Mouse (Mus musculus): ENCODE data around the gene Chrne.

Chrne gene

DNA sequence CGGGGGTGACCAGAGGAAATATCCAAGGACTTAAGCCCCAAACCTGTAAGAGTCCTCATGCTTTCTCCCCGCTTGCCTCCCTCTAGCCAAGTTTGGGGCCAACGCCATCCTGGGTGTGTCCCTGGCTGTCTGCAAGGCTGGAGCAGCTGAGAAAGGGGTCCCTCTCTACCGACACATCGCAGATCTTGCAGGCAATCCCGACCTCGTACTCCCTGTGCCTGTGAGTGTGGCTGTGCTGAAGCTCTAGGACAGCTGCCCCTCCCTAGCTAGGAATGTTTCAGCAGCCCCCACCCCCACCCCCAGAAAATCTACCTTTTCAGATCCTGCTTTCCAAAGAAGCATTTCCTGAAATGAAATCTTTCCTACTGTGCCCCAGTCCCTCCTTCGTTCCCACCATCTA, 39.9 kb upstream of the Chrne start:
- 0 out of 2 replicates have a peak overlapping the region, but pooled peaks have one; percentile 32 for H3K4me3 ChIP-seq (replicated peaks; ENCODE audit: low read length)
- TF ChIP-seq NANOG (IDR thresholded peaks at IDR 0.05; ENCODE audit: borderline replicate concordance, low read length) (no peak), POU5F1 (IDR thresholded peaks at IDR 0.05; ENCODE audit: borderline replicate concordance, low read length) (no peak), CTCF (conservative IDR thresholded peaks at IDR 0.05; ENCODE audit: low read length) (no peak)
- H3K4me1 ChIP-seq (replicated peaks; ENCODE audit: low read depth, low read length) = peaks cover 63% of the 10 kb centered on the region
- H3K27me3 ChIP-seq (ENCODE audit: insufficient read depth, low read length) = peaks cover 5% of the 10 kb centered on the region; the same call in 1 of the 2 replicates
- peaks cover 34% of the 10 kb centered on the region for H3K36me3 ChIP-seq (ENCODE audit: insufficient read depth, low read length)
- H3K9me3 ChIP-seq (ENCODE audit: low read length) = no peaks in the 10 kb centered on the region

DNA sequence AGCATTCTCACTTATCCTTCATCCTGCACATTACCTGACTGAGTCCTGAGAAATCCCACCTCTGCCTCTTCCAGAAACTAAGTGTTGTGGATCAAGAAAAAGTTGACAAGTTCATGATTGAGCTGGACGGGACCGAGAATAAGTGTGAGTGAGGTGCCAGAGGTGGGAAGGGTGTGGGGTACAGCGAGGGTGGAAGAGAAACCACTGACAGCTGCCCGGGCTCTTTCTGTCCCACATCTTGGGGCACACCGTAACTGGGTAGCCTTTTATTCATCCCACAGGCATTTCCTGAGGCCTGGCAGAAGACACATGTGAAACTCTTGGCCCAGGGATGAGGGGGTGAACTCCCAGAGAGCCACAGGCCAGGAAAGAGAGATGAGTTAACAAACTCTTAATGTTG, 39.5 kb upstream of the Chrne start:
- TF ChIP-seq NANOG (IDR thresholded peaks at IDR 0.05; ENCODE audit: borderline replicate concordance, low read length) (no peak), CTCF (conservative IDR thresholded peaks at IDR 0.05; ENCODE audit: low read length) (no peak), POU5F1 (IDR thresholded peaks at IDR 0.05; ENCODE audit: borderline replicate concordance, low read length) (no peak)
- H3K4me3 ChIP-seq (replicated peaks; ENCODE audit: low read length) = 0 out of 2 replicates have a peak overlapping the region, but pooled peaks have one; percentile 32
- H3K36me3 ChIP-seq (ENCODE audit: insufficient read depth, low read length) = peaks cover 32% of the 10 kb centered on the region
- peaks cover 63% of the 10 kb centered on the region for H3K4me1 ChIP-seq (replicated peaks; ENCODE audit: low read depth, low read length)
- peaks cover 5% of the 10 kb centered on the region; the same call in 1 of the 2 replicates for H3K27me3 ChIP-seq (ENCODE audit: insufficient read depth, low read length)
- peaks cover 3% of the 10 kb centered on the region for H3K9me3 ChIP-seq (ENCODE audit: low read length)

DNA sequence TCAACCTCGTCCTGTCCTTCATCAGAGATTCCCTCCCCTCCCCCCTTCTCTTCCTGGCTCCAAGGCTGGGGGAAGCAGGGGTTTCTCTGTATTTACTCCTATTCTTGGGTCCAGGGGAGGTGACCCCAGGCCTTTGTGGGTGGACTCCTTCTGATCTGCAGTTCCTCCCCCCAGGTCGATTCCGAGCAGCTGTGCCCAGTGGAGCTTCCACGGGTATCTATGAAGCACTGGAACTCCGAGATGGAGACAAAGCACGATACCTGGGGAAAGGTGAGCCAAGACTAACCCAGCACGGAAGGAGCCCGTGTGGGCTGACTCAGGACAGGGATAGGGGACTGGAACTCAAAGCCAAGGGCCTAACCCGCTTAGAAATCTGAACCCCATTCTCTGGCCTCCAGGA, 39.0 kb upstream of the Chrne start:
- H3K9me3 ChIP-seq (ENCODE audit: low read length) = peaks cover 8% of the 10 kb centered on the region
- H3K4me1 ChIP-seq (replicated peaks; ENCODE audit: low read depth, low read length) = peaks cover 62% of the 10 kb centered on the region
- peaks cover 5% of the 10 kb centered on the region; the same call in 1 of the 2 replicates for H3K27me3 ChIP-seq (ENCODE audit: insufficient read depth, low read length)
- H3K36me3 ChIP-seq (ENCODE audit: insufficient read depth, low read length) = peaks cover 32% of the 10 kb centered on the region
- TF ChIP-seq CTCF (conservative IDR thresholded peaks at IDR 0.05; ENCODE audit: low read length) (no peak), NANOG (IDR thresholded peaks at IDR 0.05; ENCODE audit: borderline replicate concordance, low read length) (no peak), POU5F1 (IDR thresholded peaks at IDR 0.05; ENCODE audit: borderline replicate concordance, low read length) (no peak)
- peak overlapping the region; percentile 26 for H3K4me3 ChIP-seq (replicated peaks; ENCODE audit: low read length)

DNA sequence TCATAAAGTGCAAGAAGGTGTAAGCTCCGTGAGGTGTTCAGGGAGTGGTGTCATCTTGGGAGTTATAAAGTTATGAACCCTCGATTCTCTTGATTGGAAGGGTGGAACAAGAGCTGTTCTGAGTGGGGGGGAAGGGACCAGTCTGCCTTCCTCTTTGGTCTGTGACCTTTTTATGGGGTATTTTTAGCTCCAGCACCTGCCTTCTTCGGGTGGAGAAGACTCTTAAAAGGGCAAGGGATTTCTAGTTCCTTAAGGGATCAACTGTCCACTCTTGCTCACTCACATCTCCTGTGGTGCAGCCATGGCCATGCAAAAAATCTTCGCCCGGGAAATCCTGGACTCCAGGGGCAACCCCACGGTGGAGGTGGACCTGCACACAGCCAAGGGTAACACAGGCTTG, 38.6 kb upstream of the Chrne start:
- peaks cover 62% of the 10 kb centered on the region for H3K4me1 ChIP-seq (replicated peaks; ENCODE audit: low read depth, low read length)
- H3K36me3 ChIP-seq (ENCODE audit: insufficient read depth, low read length) = peaks cover 32% of the 10 kb centered on the region
- H3K9me3 ChIP-seq (ENCODE audit: low read length) = peaks cover 12% of the 10 kb centered on the region
- peaks cover 5% of the 10 kb centered on the region; the same call in 1 of the 2 replicates for H3K27me3 ChIP-seq (ENCODE audit: insufficient read depth, low read length)
- peak overlapping the region; percentile 26 for H3K4me3 ChIP-seq (replicated peaks; ENCODE audit: low read length)
- no peak for TF ChIP-seq POU5F1 (IDR thresholded peaks at IDR 0.05; ENCODE audit: borderline replicate concordance, low read length)

DNA sequence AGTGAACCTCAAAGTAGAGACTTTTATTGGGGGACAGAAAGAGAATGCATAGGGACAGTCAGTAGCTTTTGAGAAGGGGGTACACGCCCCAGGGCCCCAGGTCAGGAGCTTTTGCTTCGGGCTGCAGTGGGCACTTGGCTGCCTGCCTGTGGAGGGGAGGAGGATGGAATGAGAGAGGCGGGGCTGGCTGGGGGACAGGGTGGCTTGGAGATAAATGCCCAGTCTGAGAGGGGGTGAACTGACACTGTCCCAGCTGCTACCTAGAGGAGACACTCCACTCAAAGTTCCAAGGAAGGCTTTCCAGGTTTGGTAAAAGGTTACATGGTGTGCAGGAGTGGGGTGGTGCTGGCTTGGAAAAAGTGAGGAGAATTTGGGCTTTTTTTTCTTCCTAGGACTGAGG, 37.9 kb upstream of the Chrne start, which contains the start of gene Eno3:
Gene Eno3 (plus strand): TSS at position 239 of the 400 bp plus-strand sequence.
- TF ChIP-seq POU5F1 (IDR thresholded peaks at IDR 0.05; ENCODE audit: borderline replicate concordance, low read length) (no peak), CTCF (conservative IDR thresholded peaks at IDR 0.05; ENCODE audit: low read length) (no peak), NANOG (IDR thresholded peaks at IDR 0.05; ENCODE audit: borderline replicate concordance, low read length) (no peak)
- Histone ChIP-seq H3K4me1 (replicated peaks; ENCODE audit: low read depth, low read length) (peaks cover 64% of the 10 kb centered on the region), H3K4me3 (replicated peaks; ENCODE audit: low read length) (peak within 1 kb of the TSS; percentile 99), H3K9me3 (ENCODE audit: low read length) (peaks cover 18% of the 10 kb centered on the region), H3K27me3 (ENCODE audit: insufficient read depth, low read length) (peaks cover 5% of the 10 kb centered on the region; the same call in 1 of the 2 replicates), H3K36me3 (ENCODE audit: insufficient read depth, low read length) (peaks cover 32% of the 10 kb centered on the region)

DNA sequence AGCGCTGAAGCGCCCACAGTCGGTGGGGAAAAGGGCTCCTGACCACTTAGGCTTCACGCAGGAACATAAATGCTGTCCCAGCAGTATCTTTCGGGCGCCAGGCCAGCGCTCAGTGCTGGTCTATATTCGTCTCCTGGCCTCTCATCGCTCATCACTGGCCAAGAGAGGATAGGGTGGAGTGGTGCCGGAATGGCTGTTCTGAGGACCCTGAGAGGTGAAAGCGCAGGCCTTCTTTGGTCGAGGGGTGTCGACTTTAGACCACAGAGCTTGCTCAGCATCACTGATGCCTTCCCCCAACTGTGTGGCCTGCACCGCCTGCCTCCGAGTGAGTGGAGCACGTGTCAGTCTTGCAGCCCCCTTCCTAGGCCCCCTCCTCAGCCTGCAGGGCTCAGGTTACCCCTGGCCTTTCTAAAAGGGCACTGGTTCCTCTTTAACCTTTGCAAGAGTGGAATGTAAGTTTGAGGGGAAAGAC, 37.5 kb upstream of the Chrne start:
- Histone ChIP-seq H3K4me3 (replicated peaks; ENCODE audit: low read length) (peak overlapping the region; percentile 99), H3K4me1 (replicated peaks; ENCODE audit: low read depth, low read length) (peaks cover 68% of the 10 kb centered on the region), H3K9me3 (ENCODE audit: low read length) (peaks cover 23% of the 10 kb centered on the region), H3K27me3 (ENCODE audit: insufficient read depth, low read length) (peaks cover 5% of the 10 kb centered on the region; the same call in 1 of the 2 replicates), H3K36me3 (ENCODE audit: insufficient read depth, low read length) (peaks cover 32% of the 10 kb centered on the region)
- TF ChIP-seq NANOG (IDR thresholded peaks at IDR 0.05; ENCODE audit: borderline replicate concordance, low read length) (no peak), CTCF (conservative IDR thresholded peaks at IDR 0.05; ENCODE audit: low read length) (no peak), POU5F1 (IDR thresholded peaks at IDR 0.05; ENCODE audit: borderline replicate concordance, low read length) (no peak)

DNA sequence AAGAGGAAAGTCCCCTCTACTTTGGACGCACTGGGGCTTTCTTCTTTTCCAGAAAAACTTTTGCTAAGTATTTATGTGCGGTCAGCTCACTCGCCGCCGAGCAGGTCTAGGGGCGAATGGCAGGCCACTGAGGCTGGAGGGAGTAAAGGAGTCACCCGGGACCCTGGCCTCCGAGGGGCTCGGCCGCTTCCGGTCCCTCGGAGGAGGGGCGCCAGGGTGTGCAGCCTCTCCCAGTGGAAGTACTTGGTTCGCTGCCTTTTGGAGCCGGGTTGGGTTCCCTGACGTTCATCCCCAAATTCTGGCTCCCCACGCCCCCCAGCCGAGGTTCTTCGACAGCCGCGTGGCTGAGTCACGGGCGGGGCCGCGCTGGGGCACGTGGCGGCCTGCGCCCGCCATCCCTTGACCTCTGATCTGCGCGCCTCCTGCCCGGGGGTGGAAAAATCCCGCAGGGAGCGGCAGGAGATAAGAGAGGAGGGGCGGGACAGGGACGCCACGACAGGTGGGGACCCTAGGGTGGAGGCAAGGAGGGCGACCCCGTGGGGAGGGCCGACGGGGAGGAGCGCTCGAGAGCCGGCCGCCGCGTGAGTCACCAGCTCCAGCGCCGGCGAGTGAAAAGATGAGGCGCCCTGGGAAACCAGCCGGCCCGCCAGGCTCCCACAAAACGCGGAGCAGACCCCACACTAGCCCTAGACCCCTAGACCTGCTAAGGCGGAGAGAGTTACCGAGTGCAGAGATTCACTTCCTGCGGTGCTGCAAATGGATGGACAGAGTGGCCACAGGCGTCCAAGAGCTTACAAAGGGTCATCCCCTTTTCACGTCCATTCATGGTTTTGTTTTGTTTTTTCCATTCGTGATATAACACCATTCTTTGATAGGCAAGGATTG, 36.8 kb upstream of the Chrne start:
- peaks cover 70% of the 10 kb centered on the region for H3K4me1 ChIP-seq (replicated peaks; ENCODE audit: low read depth, low read length)
- peaks cover 5% of the 10 kb centered on the region; the same call in 1 of the 2 replicates for H3K27me3 ChIP-seq (ENCODE audit: insufficient read depth, low read length)

DNA sequence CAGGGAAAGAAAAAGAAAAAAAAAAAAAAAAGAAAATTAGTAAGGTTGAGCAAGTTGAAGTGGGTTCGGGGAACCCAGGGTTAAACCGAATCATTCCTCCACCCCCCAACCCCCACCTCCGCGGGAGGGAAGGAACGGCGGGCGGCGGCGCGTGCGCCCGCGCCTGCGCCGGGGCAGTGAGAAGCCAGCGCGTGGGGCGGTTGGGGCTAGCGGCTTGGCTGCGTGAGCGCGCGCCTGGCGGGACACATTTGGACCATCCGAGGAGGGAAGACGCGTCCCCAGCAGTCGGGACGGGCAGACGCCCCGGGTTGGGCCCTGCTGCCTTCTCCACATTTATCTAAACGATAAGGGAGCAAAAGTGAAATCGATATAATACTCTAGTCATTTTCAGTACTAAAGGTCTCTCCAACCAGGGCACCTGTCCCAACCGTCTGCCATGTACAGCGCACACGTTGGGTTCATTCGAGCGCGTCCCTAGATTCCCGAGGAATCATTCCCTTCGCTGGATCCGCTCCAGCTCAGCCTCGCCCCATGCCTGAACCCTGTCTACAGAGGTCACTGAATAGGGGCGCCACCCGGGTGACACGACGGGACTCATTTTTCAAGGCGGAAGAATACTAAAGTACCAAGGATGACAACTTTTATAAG, 36.0 kb upstream of the Chrne start:
- peak overlapping the region; percentile 99 for H3K4me3 ChIP-seq (replicated peaks; ENCODE audit: low read length)
- peaks cover 37% of the 10 kb centered on the region for H3K9me3 ChIP-seq (ENCODE audit: low read length)
- peaks cover 5% of the 10 kb centered on the region; the same call in 1 of the 2 replicates for H3K27me3 ChIP-seq (ENCODE audit: insufficient read depth, low read length)
- H3K4me1 ChIP-seq (replicated peaks; ENCODE audit: low read depth, low read length) = peaks cover 70% of the 10 kb centered on the region
- TF ChIP-seq POU5F1 (IDR thresholded peaks at IDR 0.05; ENCODE audit: borderline replicate concordance, low read length) (no peak), CTCF (conservative IDR thresholded peaks at IDR 0.05; ENCODE audit: low read length) (no peak), NANOG (IDR thresholded peaks at IDR 0.05; ENCODE audit: borderline replicate concordance, low read length) (no peak)
- peaks cover 37% of the 10 kb centered on the region for H3K36me3 ChIP-seq (ENCODE audit: insufficient read depth, low read length)

More for the DNA sequence above, 36.8 kb upstream of the Chrne start:
- TF ChIP-seq NANOG (IDR thresholded peaks at IDR 0.05; ENCODE audit: borderline replicate concordance, low read length) (no peak), CTCF (conservative IDR thresholded peaks at IDR 0.05; ENCODE audit: low read length) (no peak), POU5F1 (IDR thresholded peaks at IDR 0.05; ENCODE audit: borderline replicate concordance, low read length) (no peak)
- peaks cover 34% of the 10 kb centered on the region for H3K36me3 ChIP-seq (ENCODE audit: insufficient read depth, low read length)
- peak overlapping the region; percentile 99 for H3K4me3 ChIP-seq (replicated peaks; ENCODE audit: low read length)
- H3K9me3 ChIP-seq (ENCODE audit: low read length) = peaks cover 30% of the 10 kb centered on the region

Data from E14TG2a.4 (cell line).